Mouse (Mus musculus): ENCODE measurements around the gene Gm8020.
"Not testable (repeated sequence)": the region's sequence is repeated elsewhere in the genome, so short reads cannot be mapped to it uniquely, and the experiment has no call there.

Gm8020 gene

GRCm38 (mm10) chr14:42502249-42502648 lies at the start of gene Gm8020:
Gene Gm8020, minus strand, starts transcription at chr14:42502349.
- DNase-seq (ENCODE audit: low spot score in 2 of 2), result not testable (repeated sequence)

- peak; percentile 6 to 12 for DNase-seq (ENCODE audit: low spot score in 2 of 2)
Measured at GRCm38 (mm10) chr14:42543170-42543701, 41.1 kb upstream of the Gm8020 start.

GRCm38 (mm10) chr14:42542316-42543169 lies 40.4 kb upstream of the Gm8020 start:
- not testable (repeated sequence) for DNase-seq (ENCODE audit: low spot score in 2 of 2)

GRCm38 (mm10) chr14:42524182-42524581 lies 22.0 kb upstream of the Gm8020 start, which contains the start of gene Gm8024:
Gene Gm8024, minus strand, starts transcription at chr14:42524282.
- DNase-seq (ENCODE audit: low spot score in 2 of 2), result not testable (repeated sequence)

- DNase-seq (ENCODE audit: low spot score in 2 of 2), result not testable (repeated sequence)
Measured at GRCm38 (mm10) chr14:42463581-42463980, 38.6 kb downstream of the Gm8020 start, which contains the start of gene Gm8011. Gene Gm8011, plus strand, starts transcription at chr14:42463881.

Data from spleen, postnatal 10 days (tissue).